Mouse (Mus musculus) spleen, adult 12 weeks (tissue): ENCODE measurements around the gene Sipa1.
"Not testable (repeated sequence)": the region's sequence is repeated elsewhere in the genome, so short reads cannot be mapped to it uniquely, and the experiment has no call there.

Experiments used
- DNase-seq: peaks from one replicate; pipeline ENCODE4 v3.0.0; 2022; ENCODE audit warnings: low spot score

Sipa1 gene

DNA sequence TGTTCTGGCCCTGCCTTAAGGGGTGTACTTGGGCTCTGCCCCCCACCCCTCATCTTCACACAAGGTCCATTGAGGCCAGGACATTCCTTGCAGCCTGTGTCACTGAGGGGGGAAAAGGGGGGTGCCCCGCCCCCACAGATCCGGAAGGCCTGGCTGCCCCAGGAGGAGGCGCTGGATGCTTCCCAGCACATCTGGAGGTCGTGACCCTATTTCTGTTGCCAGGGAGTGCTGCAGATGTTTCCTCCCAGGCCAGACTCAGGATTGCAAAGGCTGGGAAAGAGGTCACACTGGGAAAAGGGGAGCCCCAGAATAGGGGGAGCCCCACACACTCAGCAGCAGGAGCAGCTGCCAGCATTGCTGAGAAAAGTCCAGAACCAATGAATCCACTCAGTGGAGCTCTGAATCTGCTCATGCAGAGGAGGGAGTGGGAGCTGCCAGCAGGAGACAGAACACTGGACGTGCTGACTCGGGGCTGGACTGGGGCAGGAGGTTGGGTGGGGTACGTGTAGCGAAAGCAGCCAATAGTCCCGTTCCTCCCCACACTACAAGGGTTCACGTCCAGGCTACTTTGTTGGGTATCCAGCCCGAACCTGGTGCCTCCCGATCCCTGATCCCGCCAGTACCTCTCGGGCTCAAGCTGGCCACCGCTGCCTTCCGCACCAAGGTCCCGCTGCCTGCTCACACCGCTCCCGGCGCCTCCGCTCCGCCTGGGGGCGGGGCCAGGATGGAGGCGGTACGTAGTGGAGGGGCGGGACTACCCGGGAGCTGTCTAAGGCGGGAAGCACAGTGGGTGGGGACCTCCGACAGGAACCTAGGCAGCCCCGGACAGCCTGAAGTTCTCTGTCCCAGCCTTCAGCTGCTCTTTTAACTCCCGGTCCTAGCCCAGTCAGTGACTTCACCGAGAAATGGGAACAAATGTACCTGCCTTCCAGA, at the start of gene Sipa1:
Gene Sipa1 (minus strand): TSS at position 727 of the 933 bp plus-strand sequence.
- DNase-seq = peak; percentile 98

DNA sequence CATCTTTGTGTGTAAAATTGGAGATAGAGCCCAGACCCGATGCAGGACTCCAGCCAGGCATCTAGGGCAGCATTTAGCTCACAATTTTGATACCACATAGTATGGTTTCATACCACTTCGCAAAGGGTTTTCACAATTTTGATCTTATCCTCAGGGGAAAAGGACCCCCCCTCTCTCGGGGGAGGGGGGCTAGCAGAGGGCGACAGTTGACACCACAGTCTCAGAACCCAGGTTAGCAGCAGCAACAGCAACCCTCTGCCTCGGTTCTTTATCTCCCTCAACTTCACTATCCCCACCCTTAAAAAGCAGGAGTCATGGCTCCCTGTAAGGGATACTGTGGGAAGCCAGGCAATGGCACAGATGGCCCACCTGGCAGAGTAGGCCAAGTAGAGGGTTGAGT, 49.7 kb upstream of the Sipa1 start:
- no peak for DNase-seq

GRCm38 (mm10) chr19:5711907-5712460, 48.5 kb upstream of the Sipa1 start:
- no peak for DNase-seq

DNA sequence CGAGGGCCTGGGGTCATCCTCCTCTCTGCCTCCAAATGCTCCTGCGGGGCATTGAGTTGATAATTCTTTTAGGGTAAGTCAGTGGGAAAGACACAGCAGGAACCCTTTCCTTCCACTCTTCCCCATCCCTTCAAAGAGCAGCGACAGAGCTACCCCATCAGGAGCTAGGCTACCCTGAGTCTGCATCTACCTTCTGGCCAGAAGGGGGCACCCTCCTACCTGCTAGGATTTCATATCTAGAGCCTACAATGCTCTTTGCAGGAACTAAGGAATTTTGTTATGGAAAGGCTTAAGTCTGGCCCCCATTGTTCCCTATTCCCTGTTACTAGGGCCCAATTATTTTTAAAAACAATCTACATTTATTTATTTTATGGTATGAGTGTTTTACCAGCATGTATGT, 47.7 kb upstream of the Sipa1 start:
- peak; percentile 18 for DNase-seq

DNA sequence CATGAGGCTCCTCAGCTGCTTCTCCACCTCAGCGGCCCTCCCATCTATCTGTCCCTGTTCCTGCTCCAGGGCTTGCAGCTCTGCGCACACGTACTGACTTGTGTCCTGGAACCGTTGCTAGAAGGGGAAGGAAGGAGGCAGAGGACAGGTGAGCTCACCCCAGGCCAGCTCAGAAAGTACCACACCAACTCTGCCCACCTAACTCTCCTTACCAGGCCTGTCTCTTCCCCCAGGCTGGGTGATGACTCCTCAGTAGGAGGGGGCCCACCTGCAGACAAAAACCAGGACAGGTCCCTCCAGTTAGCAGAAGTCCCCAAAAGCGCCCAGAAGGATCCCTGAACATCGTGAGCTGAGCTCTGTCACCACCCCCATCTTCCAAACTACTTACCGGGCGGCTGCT, 47.1 kb upstream of the Sipa1 start:
- DNase-seq = no peak

GRCm38 (mm10) chr19:5710068-5710467, 46.6 kb upstream of the Sipa1 start:
- no peak for DNase-seq

DNA sequence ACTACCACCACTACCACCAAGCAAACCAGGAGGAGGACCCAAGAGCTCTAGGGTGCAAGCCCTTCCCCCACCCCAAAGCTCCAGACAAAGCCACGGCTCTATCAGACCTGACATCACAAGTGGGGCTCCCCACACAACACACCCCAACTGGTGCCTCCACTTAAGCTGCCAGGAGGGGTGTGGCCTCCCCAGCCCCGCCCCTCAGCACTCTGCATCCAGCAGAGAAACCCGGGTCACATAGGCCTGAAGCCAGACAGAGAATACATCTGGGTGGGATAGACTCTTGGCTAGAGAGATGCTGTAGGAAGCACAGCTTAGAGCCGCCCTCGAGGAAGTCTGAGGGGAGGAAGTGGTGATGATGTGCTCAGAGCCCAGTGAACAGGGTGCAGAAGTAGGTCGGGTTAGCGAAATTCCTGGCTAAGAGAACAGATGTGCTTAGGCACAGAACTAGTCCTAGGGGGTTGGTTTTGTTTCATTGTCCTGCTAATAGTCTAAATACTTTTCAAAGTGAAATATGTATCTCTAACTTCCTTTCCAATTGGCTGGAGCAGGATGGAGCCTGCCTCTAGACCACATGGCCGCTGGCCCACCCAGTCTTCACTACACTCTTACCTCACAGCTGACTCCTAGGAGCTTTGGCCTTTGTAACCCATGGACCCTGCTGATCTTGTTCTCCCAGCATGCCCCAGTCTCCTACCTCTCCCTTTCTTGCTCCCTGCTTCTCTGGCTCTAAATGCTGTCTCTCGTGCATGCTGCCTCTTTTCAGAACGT, 41.5 kb upstream of the Sipa1 start:
- peak; percentile 62 for DNase-seq

DNA sequence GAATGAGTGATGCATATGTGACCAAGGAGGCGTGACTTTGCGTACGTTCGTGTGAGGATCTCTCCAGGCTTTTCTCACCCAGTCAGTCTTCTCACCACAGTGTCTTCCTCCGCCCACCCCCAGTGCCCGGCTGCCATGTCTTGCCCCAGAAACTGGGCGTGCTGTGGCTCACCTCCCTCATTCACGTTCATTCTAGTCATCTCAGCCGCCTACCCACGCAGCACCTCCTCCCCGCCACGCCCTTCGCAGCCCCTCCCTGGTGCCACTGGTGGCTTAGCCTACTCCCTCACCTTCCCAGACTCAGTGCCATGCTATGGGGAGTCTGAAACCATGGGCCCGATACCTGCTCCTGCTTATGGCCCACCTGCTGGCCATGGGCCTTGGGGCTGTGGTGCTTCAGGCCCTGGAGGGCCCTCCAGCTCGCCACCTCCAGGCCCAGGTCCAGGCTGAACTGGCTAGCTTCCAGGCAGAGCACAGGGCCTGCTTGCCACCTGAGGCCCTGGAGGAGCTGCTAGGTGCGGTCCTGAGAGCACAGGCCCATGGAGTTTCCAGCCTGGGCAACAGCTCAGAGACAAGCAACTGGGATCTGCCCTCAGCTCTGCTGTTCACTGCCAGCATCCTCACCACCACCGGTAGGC, 40.8 kb upstream of the Sipa1 start, which contains the start of gene Kcnk7:
Gene Kcnk7 (plus strand): TSS at position 205 of the 638 bp plus-strand sequence.
- DNase-seq = peak; percentile 59

DNA sequence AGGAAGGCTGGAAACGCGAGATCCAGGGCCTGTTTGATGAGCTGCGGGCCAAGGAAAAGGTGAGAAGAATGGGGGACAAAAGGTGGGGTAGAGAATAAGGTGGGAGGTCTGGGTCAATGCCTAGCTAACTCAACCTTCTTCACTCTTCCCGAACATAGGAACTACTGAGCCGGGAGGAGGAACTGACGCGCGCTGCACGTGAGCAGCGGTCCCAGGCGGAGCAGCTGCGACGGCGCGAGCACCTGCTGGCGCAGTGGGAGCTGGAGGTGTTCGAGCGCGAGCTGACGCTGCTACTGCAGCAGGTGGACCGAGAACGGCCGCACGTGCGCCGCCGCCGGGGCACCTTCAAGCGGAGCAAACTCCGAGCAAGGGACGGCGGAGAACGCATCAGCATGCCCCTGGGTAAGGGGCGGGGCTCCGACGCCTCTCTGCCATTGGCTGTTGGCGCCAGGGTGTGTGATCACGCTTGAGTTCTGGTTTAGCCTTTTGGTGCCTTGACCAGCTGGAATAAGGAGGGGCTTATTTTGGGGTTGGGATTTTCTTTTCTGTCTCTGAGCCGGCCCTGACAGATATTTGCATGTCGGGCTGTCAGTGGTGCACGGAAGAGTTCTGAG, 32.4 kb upstream of the Sipa1 start:
- DNase-seq = no peak

GRCm38 (mm10) chr19:5693801-5694200, 30.3 kb upstream of the Sipa1 start:
- no peak for DNase-seq

DNA sequence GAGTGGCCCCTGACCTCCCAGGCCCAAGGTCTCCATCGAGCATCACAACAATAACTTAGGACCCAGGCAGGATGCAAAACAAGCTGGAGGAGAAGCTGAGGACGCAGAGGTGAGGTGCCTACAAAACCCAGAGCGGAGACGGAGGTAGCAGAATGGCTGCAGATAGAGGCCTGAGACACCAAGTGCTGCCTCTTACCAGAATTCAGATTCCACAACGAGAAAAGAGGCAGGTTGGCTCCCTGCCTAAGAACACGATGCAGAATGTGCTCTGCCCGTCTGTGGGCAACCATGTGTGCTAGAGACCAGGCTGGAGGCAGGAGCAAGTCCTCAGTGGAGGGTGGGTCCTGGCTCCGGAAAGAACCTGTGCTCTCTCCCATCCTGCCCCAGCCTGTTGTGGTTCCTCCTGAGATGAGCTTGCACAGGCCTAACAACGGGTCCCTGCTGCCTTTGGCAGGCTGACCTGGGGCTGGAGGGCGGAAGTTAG, 29.4 kb upstream of the Sipa1 start:
- no peak for DNase-seq

- DNase-seq = no peak
Observed at GRCm38 (mm10) chr19:5692086-5692912, 28.8 kb upstream of the Sipa1 start.

DNA sequence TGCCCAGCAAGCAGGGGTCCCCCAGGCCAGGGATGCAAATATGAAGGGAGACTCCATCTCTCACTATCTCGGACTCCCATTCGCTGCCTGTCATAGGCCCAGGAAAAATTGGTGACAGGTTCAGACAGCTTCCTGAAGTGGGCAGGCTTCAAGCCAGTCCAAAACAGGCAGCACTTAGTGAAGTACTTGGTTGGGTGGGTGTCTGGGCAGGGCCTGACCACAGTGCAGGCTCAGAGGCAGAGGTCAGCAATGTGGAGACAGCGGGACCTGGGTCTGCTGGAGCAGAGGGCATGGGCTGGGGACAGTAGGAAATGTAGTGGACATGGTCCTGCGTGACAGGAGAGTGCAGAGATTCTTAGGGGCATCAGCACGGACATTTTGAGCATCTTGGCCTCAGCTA, 28.1 kb upstream of the Sipa1 start:
- DNase-seq = no peak

GRCm38 (mm10) chr19:5690343-5690735, 26.8 kb upstream of the Sipa1 start:
- DNase-seq = no peak

DNA sequence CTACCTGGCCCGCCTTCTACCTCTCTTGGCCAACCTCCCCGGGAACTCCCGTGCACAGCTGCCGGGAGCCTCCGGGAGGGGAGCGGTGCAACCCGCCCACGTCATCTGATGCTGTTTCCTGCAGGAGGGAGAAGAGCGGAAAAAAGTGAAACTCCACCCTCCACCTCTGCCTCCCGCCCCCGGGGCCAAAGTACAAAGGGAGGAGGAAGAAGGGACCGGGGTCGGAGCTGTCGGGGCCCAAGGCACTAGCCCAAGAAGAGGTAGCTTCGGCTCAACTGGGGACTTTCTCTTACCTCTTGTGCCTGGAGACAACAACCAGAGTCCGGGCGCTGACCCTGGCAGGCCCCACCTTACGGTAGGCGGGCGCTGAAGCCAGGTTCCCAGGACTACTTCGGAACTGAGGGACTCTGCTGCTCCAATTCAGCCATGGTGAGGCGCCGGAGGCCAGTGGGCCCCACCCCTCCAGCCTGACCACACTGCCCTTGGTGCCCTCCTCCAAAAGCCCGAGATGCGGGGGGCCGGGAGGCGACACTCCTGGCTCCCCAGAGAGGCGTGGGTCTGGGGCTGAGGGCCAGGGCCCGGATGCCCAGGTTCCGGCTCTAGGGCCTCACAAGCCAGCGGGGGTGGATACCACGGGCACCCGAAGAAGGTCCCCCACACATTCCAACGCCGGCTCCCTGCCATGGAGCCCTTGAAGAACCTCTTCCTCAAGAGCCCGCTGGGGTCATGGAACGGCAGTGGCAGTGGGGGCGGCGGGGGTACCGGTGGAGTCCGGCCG, 26.2 kb upstream of the Sipa1 start:
- DNase-seq = peak; percentile 80

DNA sequence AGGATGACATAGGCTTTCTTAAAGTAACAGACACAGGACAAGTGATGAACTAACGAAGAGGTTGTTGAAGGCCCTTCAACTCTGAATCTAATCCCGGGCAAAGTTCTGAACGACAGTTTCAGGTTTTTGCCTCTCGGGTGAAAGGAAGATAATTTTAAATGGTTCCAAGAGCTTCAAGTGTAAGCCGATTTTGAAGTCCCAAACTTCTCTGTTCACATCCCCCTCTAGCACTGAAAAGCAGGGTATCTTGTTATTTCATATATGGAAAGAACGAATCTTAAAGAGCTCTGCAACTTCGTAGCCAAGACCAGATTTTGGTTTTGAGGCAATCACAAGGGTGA, 25.6 kb upstream of the Sipa1 start:
- no peak for DNase-seq

GRCm38 (mm10) chr19:5688200-5689087, 24.9 kb upstream of the Sipa1 start, which contains the start of the genes Map3k11 and Pcnx3:
Gene Map3k11, plus strand, starts transcription at chr19:5688742.
Gene Pcnx3, minus strand, starts transcription at chr19:5688908.
- peak; percentile 90 for DNase-seq

DNA sequence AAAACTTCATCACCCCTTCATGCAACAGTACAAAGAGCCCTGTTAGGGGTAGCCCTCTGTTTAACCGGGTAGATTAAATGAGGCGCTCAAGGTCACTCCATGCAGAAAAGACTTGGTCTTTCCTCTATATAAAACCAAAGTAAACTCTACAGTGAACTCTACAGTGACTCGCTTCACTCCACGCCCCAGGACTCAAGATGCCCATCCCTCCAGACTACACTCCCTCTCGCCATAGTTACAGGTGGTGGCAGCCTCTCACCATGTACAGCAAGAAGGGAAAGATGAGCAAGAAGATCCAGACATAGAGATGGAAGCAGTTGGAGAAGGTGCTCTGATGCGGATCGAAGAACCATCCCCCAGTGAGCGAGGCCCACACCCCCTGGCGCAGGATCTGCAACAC, 24.2 kb upstream of the Sipa1 start:
- DNase-seq = no peak

- not testable (repeated sequence) for DNase-seq
Observed at GRCm38 (mm10) chr19:5686954-5687353, 23.4 kb upstream of the Sipa1 start.
